Mouse (Mus musculus): ENCODE results near the gene Fnip1. TPM values are rescaled to one million over a fixed set of nuclear protein-coding genes. Genes with fewer than 3 reads are reported as not detected.

Fnip1 gene
- total and polyA plus RNA-seq, 3 experiments: 11.9 to 13.6 TPM; not detected in 1

- Histone ChIP-seq H3K36me3 (ENCODE audit: control insufficient read depth in 1 of 2, insufficient read depth in 2 of 2, low read length in 2 of 2) (peaks cover 0 to 39% of the 10 kb centered on the region in 2 experiments; a peak in 2 of 4 replicates), H3K79me2 (ENCODE audit: control insufficient read depth, insufficient read depth, low read length, poor library complexity) (no peaks in the 10 kb centered on the region), H3K9ac (ENCODE audit: control insufficient read depth, low read depth, low read length, poor library complexity, severe bottlenecking) (no peak overlapping the region), H3K9me3 (replicated peaks; ENCODE audit: insufficient read depth, low read length) (no peaks in the 10 kb centered on the region), H3K4me3 (ENCODE audit: control insufficient read depth in 1 of 2, insufficient read depth in 1 of 2, low read depth in 2 of 2, low read length in 2 of 2) (no peak overlapping the region), H3K27me3 (ENCODE audit: control insufficient read depth in 1 of 2, insufficient read depth in 2 of 2, low read length in 2 of 2) (no peaks in the 10 kb centered on the region), H3K27ac (ENCODE audit: control insufficient read depth, low read depth, low read length) (peak overlapping the region; percentile 9; the same call in 1 of the 2 replicates), H3K4me1 (ENCODE audit: control insufficient read depth in 1 of 2, insufficient read depth in 2 of 2, low read length in 2 of 2) (peaks cover 16 to 36% of the 10 kb centered on the region in 2 experiments)
- DNase-seq (ENCODE audit: low read depth, low spot score): peak; percentile 68
- TF ChIP-seq SIN3A (IDR thresholded peaks at IDR 0.05; ENCODE audit: low read length) (0 out of 2 replicates have a peak, but pooled peaks have one; percentile 15), RCOR1 (IDR thresholded peaks at IDR 0.05; ENCODE audit: low read depth, low read length) (peak; percentile 60), MEF2A (IDR thresholded peaks at IDR 0.05; ENCODE audit: extremely low read depth, insufficient replicate concordance, low read depth, low read length, poor library complexity, severe bottlenecking) (peak; percentile 28; the same call in 1 of the 2 replicates), ZNF384 (IDR thresholded peaks at IDR 0.05; ENCODE audit: low read depth, low read length) (peak; percentile 99), KAT2A (conservative IDR thresholded peaks at IDR 0.05; ENCODE audit: low read depth, low read length) (no peak), HCFC1 (IDR thresholded peaks at IDR 0.05; ENCODE audit: low read depth, low read length) (0 out of 2 replicates have a peak, but pooled peaks have one; percentile 25), GATA1 (IDR thresholded peaks at IDR 0.05; ENCODE audit: low read depth, low read length) (peak; percentile 84), BHLHE40 (IDR thresholded peaks at IDR 0.05; ENCODE audit: borderline replicate concordance, low read depth, low read length) (peak; percentile 32; the same call in 1 of the 2 replicates), EP300 (IDR thresholded peaks at IDR 0.05; ENCODE audit: low read depth in 1 of 2, low read length in 2 of 2) (peak; percentile 86 to 89), POLR2A (IDR thresholded peaks at IDR 0.05; ENCODE audit: control insufficient read depth in 1 of 2, insufficient read depth in 1 of 2, low read depth in 1 of 2, low read length in 2 of 2, poor library complexity in 1 of 2) (no peak), NRF1 (IDR thresholded peaks at IDR 0.05; ENCODE audit: insufficient read depth, low read depth, low read length, poor library complexity, severe bottlenecking) (peak; percentile 42; the same call in 1 of the 2 replicates), TCF12 (IDR thresholded peaks at IDR 0.05; ENCODE audit: low read depth, low read length) (peak; percentile 75), ETS1 (IDR thresholded peaks at IDR 0.05; ENCODE audit: low read depth, low read length) (peak; percentile 81), MAFK (IDR thresholded peaks at IDR 0.05; ENCODE audit: borderline replicate concordance, low read depth, low read length) (no peak)
These were observed 41.3 kb upstream of the Fnip1 start for GRCm38 (mm10) chr11:54396686-54397085.

GRCm38 (mm10) chr11:54398058-54398457, 39.9 kb upstream of the Fnip1 start:
- Histone ChIP-seq H3K4me1 (ENCODE audit: control insufficient read depth in 1 of 2, insufficient read depth in 2 of 2, low read length in 2 of 2) (peaks cover 16 to 34% of the 10 kb centered on the region in 2 experiments), H3K27me3 (ENCODE audit: control insufficient read depth in 1 of 2, insufficient read depth in 2 of 2, low read length in 2 of 2) (no peaks in the 10 kb centered on the region), H3K79me2 (ENCODE audit: control insufficient read depth, insufficient read depth, low read length, poor library complexity) (no peaks in the 10 kb centered on the region), H3K4me3 (ENCODE audit: control insufficient read depth in 1 of 2, insufficient read depth in 1 of 2, low read depth in 2 of 2, low read length in 2 of 2) (peak overlapping the region; percentile 10 to 25; a peak in 3 of 4 replicates), H3K36me3 (ENCODE audit: control insufficient read depth in 1 of 2, insufficient read depth in 2 of 2, low read length in 2 of 2) (peaks cover 0 to 36% of the 10 kb centered on the region in 2 experiments; a peak in 2 of 4 replicates), H3K9ac (ENCODE audit: control insufficient read depth, low read depth, low read length, poor library complexity, severe bottlenecking) (peak overlapping the region; percentile 15), H3K27ac (ENCODE audit: control insufficient read depth, low read depth, low read length) (peak overlapping the region; percentile 55), H3K9me3 (replicated peaks; ENCODE audit: insufficient read depth, low read length) (no peaks in the 10 kb centered on the region)
- peak; percentile 82 for DNase-seq (ENCODE audit: low read depth, low spot score)
- TF ChIP-seq USF2 (IDR thresholded peaks at IDR 0.05; ENCODE audit: borderline replicate concordance in 1 of 2, insufficient read depth in 1 of 2, low read depth in 1 of 2, low read length in 2 of 2): no peak
- TF ChIP-seq MEF2A (IDR thresholded peaks at IDR 0.05; ENCODE audit: extremely low read depth, insufficient replicate concordance, low read depth, low read length, poor library complexity, severe bottlenecking): no peak
- TF ChIP-seq TCF12 (IDR thresholded peaks at IDR 0.05; ENCODE audit: low read depth, low read length): peak; percentile 96
- peak; percentile 93 for TF ChIP-seq BHLHE40 (IDR thresholded peaks at IDR 0.05; ENCODE audit: borderline replicate concordance, low read depth, low read length)
- no peak for TF ChIP-seq HCFC1 (IDR thresholded peaks at IDR 0.05; ENCODE audit: low read depth, low read length)
- peak; percentile 74; the same call in 1 of the 2 replicates for TF ChIP-seq MAX (IDR thresholded peaks at IDR 0.05; ENCODE audit: low read length)
- no peak for TF ChIP-seq ZC3H11A (IDR thresholded peaks at IDR 0.05; ENCODE audit: low read depth, low read length)
- no peak for TF ChIP-seq KAT2A (conservative IDR thresholded peaks at IDR 0.05; ENCODE audit: low read depth, low read length)
- TF ChIP-seq EP300 (IDR thresholded peaks at IDR 0.05; ENCODE audit: low read depth in 1 of 2, low read length in 2 of 2): peak; percentile 98
- 0 out of 2 replicates have a peak, but pooled peaks have one; percentile 22 for TF ChIP-seq ELF1 (IDR thresholded peaks at IDR 0.05; ENCODE audit: low read depth, low read length)
- peak; percentile 71; the same call in 1 of the 2 replicates for TF ChIP-seq MXI1 (IDR thresholded peaks at IDR 0.05; ENCODE audit: low read depth, low read length)
- peak; percentile 19; the same call in 1 of the 2 replicates for TF ChIP-seq USF1 (IDR thresholded peaks at IDR 0.05; ENCODE audit: low read depth, low read length)
- TF ChIP-seq RCOR1 (IDR thresholded peaks at IDR 0.05; ENCODE audit: low read depth, low read length): peak; percentile 85
- TF ChIP-seq GABPA (IDR thresholded peaks at IDR 0.05; ENCODE audit: low read depth, low read length): no peak; the same call in 1 of the 2 replicates
- no peak for TF ChIP-seq ZKSCAN1 (IDR thresholded peaks at IDR 0.05; ENCODE audit: low read depth, low read length)
- peak; percentile 98 for TF ChIP-seq ETS1 (IDR thresholded peaks at IDR 0.05; ENCODE audit: low read depth, low read length)
- TF ChIP-seq GATA1 (IDR thresholded peaks at IDR 0.05; ENCODE audit: low read depth, low read length): peak; percentile 93
- peak; percentile 89; the same call in 1 of the 2 replicates for TF ChIP-seq MYC (IDR thresholded peaks at IDR 0.05; ENCODE audit: low read depth, low read length)
- TF ChIP-seq TAL1 (IDR thresholded peaks at IDR 0.05; ENCODE audit: low read length): peak; percentile 61
- no peak for TF ChIP-seq CTCF (IDR thresholded peaks at IDR 0.05 in 2 of 3, conservative IDR thresholded peaks at IDR 0.05 in 1 of 3; ENCODE audit: control insufficient read depth in 1 of 3, insufficient read depth in 1 of 3, low read depth in 2 of 3, low read length in 3 of 3, poor library complexity in 1 of 3, severe bottlenecking in 1 of 3)
- TF ChIP-seq SMC3 (IDR thresholded peaks at IDR 0.05; ENCODE audit: low read depth, low read length): peak; percentile 4; the same call in 1 of the 2 replicates
- peak; percentile 66 for TF ChIP-seq ZNF384 (IDR thresholded peaks at IDR 0.05; ENCODE audit: low read depth, low read length)
- TF ChIP-seq MYB (IDR thresholded peaks at IDR 0.05; ENCODE audit: low read depth, low read length): peak; percentile 94
